Mouse (Mus musculus) cerebellum, adult 8-10 months (tissue): ENCODE results near the gene Hnrnpul1.
"Not testable (repeated sequence)": the region's sequence is repeated elsewhere in the genome, so short reads cannot be mapped to it uniquely, and the experiment has no call there.

Source experiments
- DNase-seq: peaks from one replicate; pipeline ENCODE4 v3.0.0; 2022

Hnrnpul1 gene

DNA sequence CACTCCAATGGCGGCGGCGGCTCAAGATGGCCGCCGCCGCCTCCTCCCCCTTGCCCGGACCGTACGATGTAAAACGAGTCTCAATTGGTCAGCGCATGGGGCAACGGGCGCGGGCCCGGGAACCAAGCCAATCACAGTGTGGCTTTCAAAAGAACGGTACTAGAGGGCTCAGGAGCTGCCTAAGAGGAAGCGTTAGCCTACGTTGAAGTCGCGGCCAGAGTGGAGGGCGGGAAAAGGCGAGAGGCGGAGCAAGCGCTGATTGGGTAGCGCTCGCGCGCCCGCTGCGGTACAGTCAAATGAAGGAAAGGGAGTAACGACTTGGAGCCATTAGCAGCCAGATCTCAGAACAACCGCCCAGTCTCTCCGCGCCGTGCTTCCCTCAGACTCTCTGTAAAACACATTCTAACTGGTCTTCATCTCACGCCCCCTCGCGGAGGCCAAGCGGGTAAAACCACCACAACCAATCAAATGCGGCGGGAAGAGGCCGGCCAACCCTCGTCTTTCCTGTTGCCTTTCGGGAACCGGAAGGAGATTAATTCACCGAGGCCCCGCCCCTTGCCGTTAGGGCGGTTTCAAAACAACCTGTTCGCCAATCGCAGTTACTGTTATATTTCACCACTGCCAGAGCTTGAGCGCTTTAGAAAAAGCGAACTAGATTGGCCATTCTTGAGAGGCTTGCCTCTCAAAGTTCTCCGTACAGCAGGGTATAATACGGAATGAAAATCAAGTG is at the start of gene Hnrnpul1:
TSS of gene Hnrnpul1 (minus strand) at position 20 of the 730 bp plus-strand sequence.
- DNase-seq: peak; percentile 100

DNA sequence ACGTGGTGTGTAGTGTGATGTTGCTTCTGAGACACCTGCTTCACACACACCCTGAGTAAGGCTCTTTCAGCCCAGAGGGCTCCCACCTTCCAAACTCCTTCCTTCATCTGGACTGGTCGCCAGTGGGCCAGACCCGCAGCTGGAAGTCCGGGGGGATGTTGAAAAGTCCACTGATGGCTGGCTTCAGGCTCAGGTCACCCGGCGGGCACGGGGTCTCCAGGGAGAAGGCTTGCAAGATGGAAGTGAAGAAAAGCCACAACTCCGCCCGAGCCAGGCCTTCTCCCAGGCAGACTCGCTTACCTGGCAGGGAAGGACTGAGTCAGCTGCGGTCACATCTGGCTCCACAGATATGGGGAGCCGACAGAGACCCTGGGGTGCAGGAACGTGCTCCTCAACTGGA is 48.9 kb upstream of the Hnrnpul1 start:
- DNase-seq: no peak

DNA sequence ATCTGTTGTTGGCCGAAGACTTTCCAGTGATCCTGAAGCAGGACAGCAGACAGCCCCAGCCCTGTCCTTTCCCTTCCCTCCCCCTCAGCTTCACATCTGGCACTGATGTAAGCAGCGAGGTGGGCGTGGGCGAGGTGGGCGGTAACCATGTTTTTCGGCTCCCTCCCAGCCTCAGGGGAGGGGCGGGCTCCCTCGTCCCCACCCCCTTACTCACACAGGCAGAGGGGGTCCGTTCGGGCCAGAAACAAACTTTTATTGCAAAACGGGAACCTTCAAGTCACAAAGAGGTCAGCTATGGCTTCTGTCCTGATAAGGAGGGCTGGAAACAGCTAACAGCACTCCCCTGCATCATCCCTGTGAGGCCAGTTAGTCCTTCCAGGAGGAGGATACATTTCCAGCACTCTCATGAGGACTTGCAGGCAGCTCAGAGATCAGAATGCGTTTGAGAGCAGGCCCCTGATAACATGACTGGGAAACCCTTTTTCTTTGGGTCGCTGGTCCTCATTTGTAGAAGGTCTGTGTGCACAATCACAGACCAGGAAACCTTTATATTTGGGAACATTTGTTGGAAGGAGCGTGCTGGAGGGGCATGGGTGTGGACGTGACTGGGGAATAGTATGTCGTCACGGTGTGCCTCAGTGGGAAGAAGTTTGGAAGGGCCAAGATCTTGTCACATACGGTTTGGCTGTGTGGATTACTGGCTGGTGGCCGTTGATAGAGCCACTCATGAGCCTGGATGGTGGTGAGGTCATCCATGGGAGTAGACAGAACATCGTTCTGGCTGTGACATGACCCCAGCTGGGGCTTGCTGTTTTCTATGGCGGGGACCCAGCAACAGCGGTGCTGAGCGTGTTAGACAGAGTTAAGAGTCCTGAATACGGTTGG is 47.9 kb upstream of the Hnrnpul1 start:
- DNase-seq: no peak

DNA sequence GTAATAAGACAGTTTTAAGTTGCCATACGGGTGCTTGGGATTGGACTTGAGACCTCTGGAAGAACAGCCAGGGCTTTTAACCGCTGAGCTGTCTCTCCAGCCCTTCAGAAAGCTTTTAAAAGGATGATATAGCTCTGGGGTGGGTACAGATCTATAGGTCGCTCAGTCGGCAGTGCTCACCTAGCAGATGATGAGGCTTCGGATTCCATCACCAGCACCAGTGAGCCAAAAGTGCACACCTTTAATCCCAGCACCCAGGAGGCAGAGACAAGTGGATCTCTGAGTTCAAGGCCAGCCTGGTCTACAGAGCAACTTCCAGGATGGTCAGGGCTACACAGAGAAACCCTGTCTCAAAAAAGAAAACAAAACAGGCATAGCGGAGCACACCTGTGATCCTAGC is 46.5 kb upstream of the Hnrnpul1 start:
- DNase-seq: no peak

DNA sequence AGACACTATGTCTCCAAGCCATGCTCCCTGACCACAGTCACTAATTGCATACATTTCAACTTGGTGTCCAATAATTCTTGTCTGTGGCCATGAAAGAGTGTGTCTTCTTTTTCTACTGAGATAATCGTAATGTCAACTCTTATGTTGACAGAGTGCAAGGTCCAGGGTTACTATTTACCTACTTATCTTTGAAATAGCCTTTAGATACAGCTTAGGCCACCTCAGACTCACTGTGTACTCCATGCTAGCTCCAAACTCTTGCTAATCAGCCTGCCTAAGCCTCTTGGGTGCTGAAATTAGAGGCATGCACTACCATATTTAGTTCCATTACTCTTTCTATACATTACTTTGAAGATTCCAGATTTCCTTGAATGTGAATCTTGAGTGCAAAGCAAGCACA is 44.8 kb upstream of the Hnrnpul1 start:
- DNase-seq: no peak

DNA sequence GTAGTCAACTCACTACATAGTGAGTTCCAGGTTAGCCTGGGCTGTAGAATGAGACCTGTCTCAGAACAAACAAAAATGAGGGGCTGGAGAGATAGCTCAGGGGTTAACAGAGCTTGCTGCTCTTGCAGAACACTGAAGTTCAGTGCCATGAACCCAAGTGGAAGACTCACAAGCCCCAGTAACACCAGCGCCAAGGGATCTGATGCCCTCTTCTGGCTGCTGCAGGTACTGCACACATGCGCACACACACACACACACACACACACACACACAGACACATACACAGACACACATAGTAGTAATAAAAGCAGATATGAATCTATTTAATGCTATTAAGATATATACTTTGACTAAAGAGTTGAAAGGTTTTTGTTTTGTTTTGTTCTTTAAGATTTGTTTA is 44.0 kb upstream of the Hnrnpul1 start:
- no peak for DNase-seq

DNA sequence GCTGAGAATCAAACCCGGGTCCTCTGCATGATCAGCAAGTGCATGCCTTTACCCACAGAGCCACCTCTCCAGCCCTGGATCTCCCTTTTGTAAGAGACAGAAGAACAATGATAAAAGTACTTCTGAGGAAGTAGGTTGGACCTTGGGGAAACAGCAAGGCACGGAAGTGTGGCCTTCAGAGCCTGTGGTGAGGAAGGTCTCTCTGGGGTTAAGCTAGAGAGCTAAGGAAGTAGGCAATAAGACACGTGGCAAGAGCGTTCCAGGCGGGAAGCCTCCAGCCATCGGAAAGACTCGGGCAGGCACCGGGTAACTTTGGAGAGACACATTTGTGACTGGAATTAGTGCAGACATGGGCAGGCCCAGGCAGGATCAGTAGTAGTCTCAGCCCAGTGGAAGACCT is 40.2 kb upstream of the Hnrnpul1 start:
- no peak for DNase-seq

DNA sequence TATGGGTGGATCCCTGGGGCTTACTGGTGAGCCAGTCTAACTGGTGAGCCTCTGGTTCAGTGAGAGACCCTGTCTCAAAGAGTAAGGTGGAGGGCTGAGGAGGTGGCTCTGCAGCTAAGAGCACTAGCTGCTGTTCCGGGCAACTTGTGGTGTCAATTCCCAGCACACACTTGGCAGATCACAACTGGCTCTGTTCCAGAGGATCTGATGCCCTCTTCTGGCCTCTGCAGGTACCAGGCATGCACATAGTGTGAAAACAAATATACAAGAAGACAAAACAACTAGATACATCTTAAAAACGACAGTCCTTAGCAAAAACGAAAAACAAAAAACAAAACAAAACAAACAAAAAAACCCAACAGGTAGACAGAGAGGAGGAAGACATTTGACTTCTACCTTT is 39.1 kb upstream of the Hnrnpul1 start:
- DNase-seq: no peak

DNA sequence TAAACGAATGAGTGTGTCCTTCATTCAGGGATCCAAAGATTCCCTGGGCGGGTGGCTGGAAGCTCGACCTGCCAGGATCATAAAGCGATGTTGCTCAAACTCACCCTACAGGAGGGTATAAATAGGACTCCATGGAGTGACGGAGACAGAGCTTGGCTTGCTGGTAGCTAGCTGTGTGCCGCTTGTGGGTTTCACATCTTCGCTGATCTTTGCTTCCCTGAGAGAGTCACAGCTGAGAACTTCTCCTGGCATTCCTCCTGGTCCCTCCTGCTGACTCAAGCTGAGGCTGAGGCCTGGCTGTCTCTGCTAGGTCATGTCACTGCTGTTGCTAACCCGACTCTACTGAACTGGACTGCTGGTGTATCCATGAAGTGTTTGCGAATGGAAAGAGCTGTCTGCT is 38.4 kb upstream of the Hnrnpul1 start:
- DNase-seq: not testable (repeated sequence)

DNA sequence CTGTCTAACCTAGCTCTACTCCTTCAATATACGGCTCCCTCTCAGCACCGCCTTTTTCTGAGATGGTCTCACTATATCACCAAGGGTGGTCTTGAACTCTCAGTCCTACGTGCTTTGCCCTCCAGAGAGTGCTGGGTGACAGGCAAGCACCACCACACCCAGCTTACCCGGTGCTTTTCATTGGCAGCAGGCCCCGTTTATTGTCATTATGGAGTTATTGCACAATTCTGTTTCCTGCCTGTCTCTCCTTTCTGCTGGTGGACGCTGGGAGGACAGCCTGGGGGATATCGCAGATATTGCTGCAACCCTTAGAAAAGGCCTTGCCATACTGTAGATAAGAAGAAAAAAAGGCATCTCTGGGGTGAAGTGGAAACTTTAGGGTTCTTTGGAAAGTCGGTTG is 36.1 kb upstream of the Hnrnpul1 start:
- no peak for DNase-seq

DNA sequence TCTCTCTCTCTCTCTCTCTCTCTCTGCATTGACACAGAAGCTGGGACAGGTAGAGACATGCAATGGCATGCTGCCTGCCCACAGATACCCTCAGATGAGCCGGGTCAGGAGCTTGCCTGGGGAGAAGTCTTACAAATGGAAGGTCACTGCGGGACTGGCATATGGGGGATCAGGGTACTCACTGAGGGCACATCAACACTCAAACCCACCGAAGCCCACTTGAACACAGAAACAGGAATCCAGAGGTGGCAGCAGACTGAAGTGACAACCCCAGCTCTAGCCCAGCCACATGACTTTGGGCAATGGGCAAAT is 34.5 kb upstream of the Hnrnpul1 start:
- DNase-seq: no peak

DNA sequence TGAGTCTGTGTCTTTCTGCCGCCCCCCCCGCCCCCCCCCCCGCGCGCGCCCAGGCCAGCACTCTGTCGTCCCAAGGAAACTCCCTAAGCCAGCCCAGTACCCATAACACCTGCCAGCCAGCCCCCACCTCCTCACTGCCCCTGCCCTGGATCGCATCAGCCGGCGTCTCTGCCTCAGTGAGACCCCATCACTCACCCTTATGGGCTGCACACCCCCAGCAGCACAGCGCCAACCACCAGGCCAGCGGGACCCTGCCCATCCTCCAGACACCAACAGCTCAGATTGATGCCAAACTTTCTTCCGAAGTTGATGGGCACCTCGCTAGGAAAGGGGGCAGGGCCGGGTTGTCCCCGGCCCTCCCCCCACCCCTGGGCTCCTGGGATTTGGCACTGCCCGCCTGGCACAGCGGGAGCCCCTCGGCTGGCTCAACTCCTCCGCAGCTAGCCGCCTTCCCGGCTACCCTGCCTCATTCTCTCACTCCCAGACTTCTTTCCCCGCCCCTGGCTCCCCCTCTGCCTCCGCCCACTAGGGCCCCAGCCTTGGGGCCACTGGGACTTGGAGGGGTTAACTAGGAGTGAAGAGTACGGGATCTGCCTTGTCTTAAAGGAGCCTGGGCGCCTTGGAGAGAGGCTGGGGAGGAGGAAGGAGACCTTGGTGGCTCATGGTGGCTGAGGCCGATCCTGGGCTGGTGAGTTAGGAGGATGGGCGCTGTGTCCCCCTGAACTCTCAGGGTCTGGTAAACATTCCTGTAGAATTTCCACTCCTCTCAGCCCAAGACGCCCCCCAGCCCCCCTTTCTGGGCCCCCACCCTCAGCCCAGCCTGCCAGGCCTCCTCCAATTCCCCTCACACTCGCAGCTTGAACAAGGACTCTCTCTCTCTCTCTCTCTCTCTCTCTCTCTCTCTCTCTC is 33.9 kb upstream of the Hnrnpul1 start, which contains the start of gene Axl:
TSS of gene Axl (minus strand) at position 486 of the 909 bp plus-strand sequence.
- DNase-seq: no peak

DNA sequence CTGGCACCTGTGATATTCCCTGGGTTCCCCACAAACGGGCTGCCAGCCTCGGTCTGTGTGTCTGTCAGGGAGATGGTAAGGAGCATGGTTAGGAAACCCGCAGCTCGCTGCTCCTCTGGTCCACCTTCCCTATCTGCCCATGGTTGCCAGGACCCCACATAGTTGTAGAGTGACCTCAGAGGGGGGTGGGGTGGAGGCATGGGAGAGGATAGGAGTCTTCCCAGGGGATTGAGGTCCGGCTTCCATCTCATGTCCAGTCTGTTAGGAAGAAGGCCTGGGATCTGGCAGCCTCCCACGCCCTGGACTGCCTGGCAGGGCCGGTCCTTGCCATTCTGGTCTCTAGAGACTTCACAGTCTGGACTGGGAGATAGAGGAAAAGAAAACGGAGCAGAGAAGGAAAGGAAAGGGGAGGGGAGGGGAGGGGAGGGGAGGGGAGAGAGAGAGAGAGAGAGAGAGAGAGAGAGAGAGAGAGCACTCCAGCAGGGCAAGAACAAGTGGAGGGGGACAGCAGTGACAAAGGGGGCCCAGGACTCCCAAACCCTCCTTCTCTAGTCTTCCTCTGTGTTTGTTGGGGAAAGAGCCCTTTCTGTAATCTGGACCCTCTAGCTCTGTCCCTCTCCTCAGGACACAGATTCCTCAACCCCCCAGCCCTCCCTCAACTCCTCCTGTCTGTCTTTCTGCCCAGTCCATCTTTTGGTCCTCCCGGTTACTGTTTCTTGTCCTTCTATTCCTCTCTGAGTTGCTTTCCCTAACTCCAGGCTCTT is 33.1 kb upstream of the Hnrnpul1 start:
- DNase-seq: no peak

DNA sequence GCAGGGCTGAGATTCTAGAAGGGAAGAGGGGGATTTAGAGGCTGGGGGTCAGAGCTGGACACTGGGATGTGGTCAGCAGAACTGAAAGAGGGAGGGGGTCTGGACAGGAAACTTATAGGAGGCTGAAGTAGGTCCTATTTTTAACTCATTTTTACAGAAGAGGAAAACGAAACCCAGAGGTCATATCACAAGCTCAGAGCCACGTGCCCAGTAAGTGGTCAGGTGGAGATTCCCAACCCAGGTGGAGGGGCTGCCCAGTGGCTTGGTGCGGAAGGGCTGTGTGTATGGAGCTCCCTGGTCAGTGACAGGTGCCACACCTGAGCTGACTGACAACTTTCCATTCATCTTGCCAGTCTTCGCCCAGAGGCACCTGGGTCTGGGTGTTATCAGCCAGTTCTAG is 32.4 kb upstream of the Hnrnpul1 start:
- no peak for DNase-seq

DNA sequence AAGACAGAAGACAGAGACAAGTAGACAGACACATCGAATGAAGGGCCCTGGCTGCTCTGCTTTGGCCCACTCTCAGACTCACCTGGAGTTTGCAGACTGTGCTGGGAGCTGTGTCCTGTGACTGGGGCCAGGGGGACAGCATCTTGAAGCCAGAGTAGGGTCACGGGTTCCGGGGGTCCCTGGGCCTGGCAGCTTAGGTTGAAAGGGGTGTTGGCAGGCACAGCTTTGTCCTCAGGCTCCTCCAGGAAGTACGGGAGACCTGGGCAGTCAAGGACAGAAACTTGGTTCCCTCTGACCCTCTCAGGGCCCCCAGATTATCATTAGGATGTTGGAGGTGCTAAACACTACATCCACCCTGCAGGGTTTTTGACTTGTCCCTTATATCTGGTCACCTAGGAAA is 31.2 kb upstream of the Hnrnpul1 start:
- DNase-seq: no peak

DNA sequence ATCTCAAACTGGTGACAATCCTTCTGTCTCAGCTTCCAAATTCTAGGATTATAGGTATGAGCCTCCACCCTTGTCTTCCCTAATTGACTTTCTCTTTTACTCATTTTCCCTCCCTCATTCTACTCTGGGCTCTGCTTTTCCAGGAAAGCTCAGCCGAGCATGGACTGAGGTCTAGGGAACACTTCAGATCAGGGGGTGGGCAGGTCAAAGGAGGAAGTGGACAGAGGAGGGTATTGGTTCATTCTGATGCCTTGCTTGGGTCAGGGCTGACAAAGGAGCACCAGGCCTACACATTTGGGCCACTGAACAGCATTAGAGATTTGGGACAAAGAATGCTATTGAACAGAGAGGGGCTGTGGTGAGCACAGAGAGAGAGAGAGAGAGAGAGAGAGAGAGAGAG is 30.3 kb upstream of the Hnrnpul1 start:
- DNase-seq: no peak

DNA sequence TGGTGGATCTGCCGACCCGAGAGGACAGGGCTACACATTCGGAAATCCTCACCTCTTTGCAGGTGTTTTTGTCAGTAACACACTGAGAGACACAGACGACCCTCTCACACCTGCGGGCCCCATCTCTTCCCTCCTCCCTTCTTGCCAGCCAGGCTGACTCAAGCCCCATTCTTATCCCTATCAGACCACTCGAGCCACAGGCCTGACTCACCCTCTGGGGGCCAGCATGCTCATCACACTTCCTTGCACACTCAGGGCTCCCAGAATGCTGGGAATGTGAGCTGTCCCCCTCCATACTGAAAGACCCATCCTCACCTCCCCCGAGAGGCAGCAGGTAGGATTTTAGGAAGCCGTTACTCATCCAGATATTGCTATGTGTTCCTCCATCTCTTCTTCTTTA is 29.2 kb upstream of the Hnrnpul1 start:
- DNase-seq: no peak

DNA sequence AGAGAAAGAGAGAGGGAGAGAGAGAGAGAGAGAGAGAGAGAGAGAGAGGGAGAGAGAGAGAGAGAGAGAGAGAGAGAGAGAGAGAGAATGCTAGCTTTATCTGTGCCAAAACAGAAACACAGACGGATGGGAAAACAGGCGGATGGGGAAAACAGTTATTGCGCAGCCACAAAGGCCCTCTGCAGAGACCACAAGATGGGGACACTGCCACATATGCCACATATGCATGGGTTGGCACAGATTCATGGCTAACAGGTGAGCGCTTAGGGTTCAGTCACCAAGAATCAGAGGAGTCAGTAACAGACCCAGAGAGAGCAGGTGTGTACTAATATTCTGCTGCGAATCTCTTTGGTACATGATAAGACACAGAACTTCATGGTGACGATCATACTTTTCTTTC is 28.2 kb upstream of the Hnrnpul1 start:
- DNase-seq: no peak

DNA sequence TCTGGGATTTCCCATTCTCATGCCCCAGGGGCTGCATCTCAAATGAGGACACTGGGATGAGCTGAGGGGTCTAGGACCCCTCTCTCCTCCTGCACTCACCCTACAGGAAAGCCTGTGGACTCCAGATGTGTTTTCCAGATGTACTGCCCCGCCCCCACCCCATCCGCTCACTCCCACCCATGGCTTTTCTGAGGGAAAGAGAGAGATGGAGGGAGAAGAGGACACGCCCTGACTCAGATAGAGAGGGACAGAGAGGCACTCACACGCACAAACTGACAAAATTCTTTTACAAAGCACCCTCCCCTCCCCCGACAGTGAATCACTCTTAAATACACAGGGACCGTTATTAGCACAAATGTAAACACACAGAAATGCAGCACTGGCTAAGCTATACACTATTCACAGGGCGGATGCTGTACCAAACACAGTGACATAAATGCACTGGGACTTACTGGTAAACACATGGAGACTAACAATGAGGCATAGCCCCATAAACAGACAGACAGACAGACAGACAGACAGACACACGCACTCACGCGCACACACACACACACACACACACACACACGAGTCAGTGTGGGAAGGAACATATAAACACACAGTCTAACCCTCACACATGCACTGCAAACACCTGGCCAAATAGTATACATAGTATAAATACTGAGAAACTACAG is 27.5 kb upstream of the Hnrnpul1 start:
- no peak for DNase-seq

DNA sequence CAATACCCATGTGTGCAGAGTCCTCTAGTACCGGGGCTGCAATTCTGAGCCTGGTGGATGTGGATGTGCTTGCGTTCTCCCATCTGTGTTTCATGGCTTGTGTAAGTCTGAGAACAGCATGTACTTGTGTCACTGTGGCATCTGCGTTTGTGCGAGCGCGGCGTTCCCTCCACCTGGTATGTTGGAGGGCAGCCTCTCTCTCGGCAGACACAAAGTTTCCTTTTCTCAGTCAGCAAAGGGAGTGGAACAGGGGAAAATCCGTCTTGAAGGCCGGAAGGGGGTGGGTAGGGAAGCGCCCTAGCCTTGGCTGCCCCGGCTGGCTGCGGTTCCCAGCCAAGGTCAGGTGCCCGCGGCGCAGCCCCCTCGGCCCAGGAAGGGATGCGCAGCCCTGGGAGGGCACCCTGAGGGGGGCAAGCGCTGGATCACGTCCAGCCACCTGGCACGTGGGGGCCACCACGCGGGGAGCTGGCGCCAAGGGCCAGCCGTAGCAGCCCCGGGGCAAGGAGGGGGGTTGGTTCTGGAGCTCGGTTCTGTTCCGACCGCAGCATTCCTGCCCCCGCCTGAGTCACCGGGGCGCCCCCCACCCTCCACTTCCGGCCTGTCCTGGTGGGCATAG is 26.9 kb upstream of the Hnrnpul1 start:
- DNase-seq: no peak

DNA sequence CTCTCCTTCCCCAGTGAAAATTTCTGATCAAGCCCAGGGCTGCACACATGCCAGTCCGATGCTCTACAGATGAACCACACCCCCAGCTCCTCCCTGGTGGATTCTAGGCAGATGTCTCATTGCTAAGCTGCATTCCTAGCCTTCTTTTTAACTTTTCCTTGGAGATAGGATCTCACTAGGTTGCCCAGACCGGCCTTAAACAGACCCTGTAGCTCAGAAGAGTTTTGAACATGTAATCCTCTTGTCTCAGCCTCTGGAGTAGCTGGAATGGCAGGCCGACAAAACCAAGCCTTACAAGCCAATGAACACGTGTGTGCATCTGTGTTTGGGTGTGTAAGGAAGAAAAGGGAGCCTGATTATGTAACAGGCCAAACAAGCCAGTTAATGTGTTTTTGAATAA is 26.2 kb upstream of the Hnrnpul1 start:
- DNase-seq: no peak

DNA sequence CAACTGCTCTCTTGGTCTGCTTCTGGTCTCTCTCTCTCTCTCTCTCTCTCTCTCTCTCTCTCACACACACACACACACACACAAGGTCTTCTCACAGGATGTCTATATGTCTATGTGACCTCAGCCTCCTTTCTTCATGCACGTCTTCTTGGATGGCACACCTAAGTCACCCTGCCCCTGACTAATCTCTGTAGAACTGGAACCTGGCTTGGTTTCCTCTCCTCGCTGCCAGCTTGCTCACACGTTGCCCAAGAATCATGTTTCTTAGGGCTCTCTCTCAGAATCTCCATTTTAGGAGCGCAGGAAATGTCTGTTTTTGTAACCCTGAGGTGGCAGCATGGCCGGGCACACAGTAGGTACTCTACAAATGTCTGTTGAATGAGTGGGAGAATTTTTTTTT is 25.5 kb upstream of the Hnrnpul1 start:
- no peak for DNase-seq
